Mouse (Mus musculus) frontal cortex, postnatal 14 days (tissue): ENCODE results near the gene Nek5.
"Not testable (repeated sequence)": the region's sequence is repeated elsewhere in the genome, so short reads cannot be mapped to it uniquely, and the experiment has no call there.

ENCODE experiments used
- DNase-seq, 2 experiments: peaks; one replicate each; pipeline ENCODE4 v3.0.0; 2022; ENCODE audit warnings: low spot score in 2 of 2

Gene Nek5

DNA sequence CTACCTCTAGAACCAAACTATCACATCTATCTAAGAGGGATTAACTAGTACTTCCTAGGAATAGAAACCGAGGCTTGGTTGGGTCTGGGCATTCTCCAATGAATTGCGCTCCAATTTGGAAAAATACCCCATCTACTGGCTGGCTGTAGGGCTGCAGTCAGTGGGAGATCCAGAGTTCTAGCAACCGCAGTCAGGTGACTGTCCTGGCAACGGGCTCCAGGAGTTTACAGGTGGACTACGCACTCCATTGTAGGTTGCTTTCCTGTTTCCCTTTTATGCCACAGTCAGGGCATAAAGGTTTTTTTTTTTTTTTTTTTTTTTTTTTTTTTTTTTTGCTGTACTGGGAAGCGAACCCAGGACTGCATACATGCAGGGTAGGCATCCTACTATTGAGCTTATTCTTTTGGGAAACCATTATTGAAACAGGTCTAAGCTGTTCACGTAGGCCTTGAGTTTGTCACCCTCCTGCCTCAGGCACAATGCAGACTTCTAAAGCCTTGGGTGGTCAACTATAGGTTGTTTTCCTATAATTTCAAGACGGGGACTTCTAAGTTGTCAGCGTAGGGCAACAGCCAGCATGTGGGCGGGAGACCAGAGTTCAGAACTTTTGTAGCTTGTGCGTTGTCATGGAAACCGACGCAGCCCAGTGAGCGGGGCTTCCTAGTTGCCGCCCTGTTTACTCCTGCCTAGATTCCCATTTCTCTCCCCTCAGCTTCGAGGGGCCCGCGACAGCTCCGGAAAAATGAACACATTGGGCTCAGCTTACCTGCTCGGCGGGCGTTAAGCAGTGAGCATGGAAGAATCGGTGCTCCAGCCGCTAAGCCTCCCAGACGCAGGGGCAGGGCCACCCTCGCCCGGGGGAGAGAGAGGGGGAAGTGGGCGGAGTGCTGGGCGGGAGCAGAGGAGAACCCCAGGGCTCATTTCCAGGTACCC, at the start of gene Nek5:
Nek5 (minus strand) TSS at position 834 of the 933 bp plus-strand sequence.
- no peak for DNase-seq

DNA sequence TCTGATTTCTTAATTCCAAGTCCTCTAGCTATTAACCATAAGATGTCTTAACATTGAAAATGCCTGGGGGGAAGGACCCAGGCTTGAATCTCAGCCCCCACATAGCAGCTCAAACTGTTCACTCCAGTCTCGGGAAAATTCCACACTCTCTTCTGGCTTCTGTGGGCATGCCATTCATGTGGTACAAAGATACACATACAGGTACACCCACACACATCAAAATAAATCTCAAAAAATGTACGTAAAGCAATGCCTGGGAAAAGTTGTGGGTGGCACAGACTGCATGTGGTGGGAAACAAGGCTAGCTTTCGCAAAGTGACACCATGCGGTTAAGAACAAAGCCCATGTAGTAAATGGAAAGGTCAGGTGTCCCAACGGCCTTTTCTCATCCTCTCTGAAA, 44.3 kb upstream of the Nek5 start:
- DNase-seq = no peak

GRCm38 (mm10) chr8:22166080-22166603, 41.3 kb upstream of the Nek5 start, which contains the start of gene Nek3:
Gene Nek3 (minus strand): TSS chr8:22166435.
- DNase-seq = peak; percentile 60 to 69

- no peak for DNase-seq
Measured at GRCm38 (mm10) chr8:22165251-22166079, 40.6 kb upstream of the Nek5 start.

DNA sequence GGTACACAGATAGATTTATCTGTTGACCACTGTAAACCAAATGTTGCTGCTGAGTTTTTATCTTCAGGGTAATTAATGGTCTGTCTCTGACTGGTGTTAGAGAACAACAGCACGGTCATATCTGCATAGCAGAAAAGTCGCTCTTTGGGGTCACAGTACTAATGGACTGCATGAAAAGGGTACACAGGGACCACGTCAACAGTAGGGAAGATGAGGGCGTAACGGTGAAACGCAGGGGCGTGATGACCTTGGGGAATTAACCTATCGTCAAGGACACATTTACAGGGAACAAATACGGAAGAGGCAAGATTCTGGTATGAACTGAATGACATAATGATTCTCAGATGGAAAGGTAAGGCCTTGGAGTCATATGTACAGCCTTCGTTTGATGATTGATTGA, 39.6 kb upstream of the Nek5 start:
- DNase-seq = no peak

DNA sequence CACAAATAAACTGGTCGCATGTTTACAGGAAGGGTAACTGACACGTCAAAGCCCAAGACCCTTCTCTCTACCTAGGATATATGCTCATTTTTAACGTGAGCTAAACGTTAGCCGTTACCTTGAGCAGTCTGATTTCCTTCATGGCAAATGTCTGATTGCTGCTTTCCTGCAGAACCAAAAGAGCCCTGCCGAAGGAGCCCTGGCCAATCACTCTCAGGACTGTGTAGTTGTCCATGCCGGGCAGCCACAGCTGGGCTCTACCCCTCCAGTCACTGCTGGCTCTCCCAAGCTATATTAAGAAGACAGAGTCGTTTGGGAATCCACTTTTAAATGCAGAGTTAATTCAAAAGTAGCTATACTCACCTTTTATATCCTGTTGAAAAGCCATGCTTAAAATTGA, 37.4 kb upstream of the Nek5 start:
- no peak for DNase-seq

- no peak for DNase-seq
Measured at GRCm38 (mm10) chr8:22150345-22150663, 25.5 kb upstream of the Nek5 start.

DNA sequence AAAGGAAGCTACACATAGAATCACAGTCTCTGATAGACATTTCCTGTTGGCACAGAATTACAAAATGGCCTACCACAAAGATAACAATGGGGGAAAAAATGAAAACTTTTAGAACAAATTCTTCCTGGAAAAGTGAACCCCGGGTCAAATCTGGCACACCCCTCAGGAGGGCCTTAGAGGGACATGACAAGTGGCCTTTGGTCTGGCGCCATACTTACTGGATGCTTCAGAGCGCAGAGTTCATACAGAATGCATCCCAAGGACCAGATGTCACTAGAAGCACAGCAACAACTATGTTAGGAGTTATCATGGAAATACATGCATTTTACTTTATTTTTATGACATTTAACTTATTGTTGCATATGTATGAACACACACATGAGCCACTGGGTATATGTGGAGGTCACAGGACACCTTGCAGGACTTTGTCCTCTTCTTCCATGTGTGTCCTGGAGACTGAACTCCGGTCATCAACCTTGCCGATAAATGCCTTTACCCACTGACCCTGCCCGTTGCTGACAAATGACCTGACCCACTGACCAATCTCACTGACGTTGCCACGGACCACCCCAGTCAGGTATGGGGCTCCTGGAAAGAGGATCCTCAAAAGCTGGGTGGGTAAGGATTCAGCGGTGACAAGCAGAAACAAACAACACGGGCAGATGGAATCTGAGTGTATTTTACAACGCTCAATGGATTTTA, 24.9 kb upstream of the Nek5 start:
- no peak for DNase-seq

GRCm38 (mm10) chr8:22148367-22148740, 23.5 kb upstream of the Nek5 start:
- no peak for DNase-seq

GRCm38 (mm10) chr8:22147706-22148366, 23.0 kb upstream of the Nek5 start:
- no peak for DNase-seq

- DNase-seq = no peak
Measured at GRCm38 (mm10) chr8:22145831-22146230, 21.0 kb upstream of the Nek5 start.

GRCm38 (mm10) chr8:22143764-22144491, 19.1 kb upstream of the Nek5 start:
- DNase-seq = no peak

GRCm38 (mm10) chr8:22142592-22142991, 17.7 kb upstream of the Nek5 start:
- DNase-seq = no peak

GRCm38 (mm10) chr8:22141836-22142385, 17.1 kb upstream of the Nek5 start:
- no peak for DNase-seq

DNA sequence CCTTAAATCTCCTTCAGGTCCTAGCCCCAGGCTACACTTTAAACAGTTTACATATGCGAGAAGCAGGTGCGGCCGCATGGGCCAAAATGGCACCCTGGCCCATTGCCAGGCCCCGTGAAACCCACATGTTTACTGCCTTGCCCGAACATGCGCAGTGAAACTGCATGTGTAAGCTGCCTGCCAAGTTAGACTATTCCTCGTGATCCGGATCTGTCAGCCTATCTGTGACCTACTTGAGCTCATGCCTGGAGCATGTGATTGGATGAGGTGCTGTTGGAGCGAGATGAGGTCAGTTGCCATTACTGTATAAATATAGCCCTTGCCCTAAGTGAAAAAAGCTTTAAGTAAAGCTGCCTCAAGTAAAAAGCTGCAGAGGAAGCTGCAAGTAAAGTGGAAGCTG, 11.6 kb upstream of the Nek5 start:
- not testable (repeated sequence) for DNase-seq

DNA sequence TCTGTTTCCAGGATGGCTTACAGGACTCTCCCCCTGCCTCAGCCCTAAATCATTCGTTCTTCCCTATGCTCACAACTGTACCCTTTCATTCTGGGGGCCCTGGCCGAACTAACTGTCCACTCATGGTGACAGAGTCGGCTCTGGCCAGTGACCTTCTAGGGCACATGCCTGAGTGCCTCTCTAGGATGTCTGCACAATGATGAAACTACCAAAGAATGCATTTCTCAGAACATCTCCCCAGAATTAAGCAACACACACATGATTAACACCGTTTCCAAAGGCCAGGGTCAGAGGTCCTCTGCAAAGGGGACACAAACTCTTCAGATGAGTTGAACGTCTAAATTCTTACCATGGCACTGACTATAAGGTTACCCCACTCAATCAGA, 9.9 kb upstream of the Nek5 start:
- DNase-seq = no peak

DNA sequence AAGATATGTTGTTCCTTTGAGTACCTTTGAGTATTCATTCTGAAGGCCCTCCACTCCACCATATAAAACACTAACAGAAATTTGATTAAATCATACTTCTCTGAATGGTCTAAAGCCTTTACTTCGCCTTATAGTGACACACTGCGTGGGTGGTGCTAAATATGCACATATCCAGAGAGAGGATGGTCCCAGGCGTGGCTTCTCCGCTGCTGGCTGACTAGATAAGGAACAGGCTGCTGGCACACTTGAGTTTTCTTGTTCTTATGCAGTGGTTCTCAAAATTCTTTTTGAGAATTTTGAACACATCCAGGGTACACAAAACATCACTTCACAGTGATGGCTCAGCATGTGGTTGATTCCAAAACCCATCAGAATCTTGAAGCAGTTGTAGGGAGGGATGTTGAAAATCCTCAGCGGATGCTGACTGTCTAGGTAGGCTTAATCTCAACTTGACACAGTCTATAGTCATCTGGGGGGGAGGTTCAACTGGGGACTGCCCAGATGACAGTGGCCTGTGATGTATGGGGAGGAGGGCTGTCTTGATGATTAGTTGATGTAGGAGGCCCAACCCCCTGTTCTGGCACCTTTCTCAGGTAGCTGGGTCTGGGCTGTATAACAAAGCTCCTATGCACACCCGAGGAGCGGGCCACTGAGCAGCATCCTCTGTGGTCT, 9.4 kb upstream of the Nek5 start:
- DNase-seq = no peak

DNA sequence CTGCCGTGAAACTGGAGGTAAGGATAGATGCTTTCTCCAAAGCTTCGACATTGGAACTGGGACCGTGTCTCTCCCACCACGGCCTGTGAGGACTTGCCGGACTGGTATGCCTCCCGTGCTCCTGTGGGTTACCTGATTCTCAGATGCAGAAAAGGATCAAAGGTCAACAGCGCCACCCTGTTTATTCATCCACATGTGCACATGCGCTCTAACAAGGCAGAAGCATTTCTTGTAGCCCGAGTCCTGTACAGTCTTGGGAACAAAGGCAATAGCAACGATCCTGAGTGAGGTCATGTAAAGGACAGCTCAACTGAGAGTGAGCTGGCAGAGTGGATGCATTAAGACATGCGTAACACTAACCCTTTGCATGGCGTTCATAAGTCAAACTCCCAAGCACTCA, 7.2 kb upstream of the Nek5 start:
- DNase-seq = no peak

GRCm38 (mm10) chr8:22107020-22107419, 17.8 kb downstream of the Nek5 start:
- DNase-seq = no peak

DNA sequence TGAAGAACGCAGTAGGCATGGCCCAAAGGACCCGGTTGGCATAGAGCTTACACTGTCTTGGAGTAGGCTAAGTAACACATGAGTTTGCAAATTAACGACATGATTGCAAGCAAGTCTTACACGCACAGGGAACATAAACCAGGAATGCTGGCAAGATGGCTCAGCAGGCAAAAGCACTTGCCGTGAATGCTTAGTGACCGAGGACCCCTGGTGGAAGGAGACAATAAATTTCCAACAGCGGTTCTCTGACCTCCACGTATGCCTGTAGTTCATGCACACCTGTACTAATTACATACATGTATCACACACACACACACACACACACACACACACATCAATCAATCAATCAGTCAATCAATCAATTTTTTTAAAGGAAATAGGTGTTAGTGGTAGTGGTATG, 33.3 kb downstream of the Nek5 start:
- DNase-seq = no peak
